In genomic region chr11:97802495-97802894, GRCm38 (mm10) we compare ENCODE assay signal across 9 mouse cellular contexts. TPM values are rescaled to one million over a fixed set of nuclear protein-coding genes. Genes with fewer than 3 reads are reported as not detected.
DNase-seq lines count a peak whose midpoint lies in the region; ATAC-seq and TF ChIP-seq lines count a peak whose summit lies in the region.
"Had no signal": no experiment of that assay in that cellular context is flagged by ENCODE, and none has a peak within 500 bp of the region (broad histone marks: within the 10 kb centered on the region; RNA-seq: fewer than 3 reads in every experiment).

No protein-coding gene starts in this region.

- no peak for ATAC-seq in forebrain, embryonic 13.5 days
- no peak for ATAC-seq in intestine, postnatal 0 days
- ATAC-seq in neural tube, embryonic 15.5 days (ENCODE audit: low FRiP score): no peak
- ATAC-seq in monocyte, adult 5-6 weeks (replicated peaks; ENCODE audit: insufficient number of reproducible peaks, low FRiP score, low TSS enrichment, poor library complexity, severe bottlenecking): no peak

- no peak for TF ChIP-seq POLR2A in cerebellum, adult 2 months (IDR thresholded peaks at IDR 0.05; ENCODE audit: borderline replicate concordance, insufficient read depth, low read length)

- no peaks in the 10 kb centered on the region for H3K9me3 ChIP-seq in forebrain, embryonic 13.5 days (replicated peaks)
- H3K9me3 ChIP-seq in intestine, postnatal 0 days (ENCODE audit: control insufficient read depth): no peaks in the 10 kb centered on the region
- H3K9me3 ChIP-seq in neural tube, embryonic 15.5 days (replicated peaks): no peaks in the 10 kb centered on the region

- H3K36me3 ChIP-seq in forebrain, embryonic 13.5 days (ENCODE audit: poor library complexity, severe bottlenecking): peaks cover 9% of the 10 kb centered on the region
- peaks cover 5% of the 10 kb centered on the region; the same call in 1 of the 2 replicates for H3K36me3 ChIP-seq in intestine, postnatal 0 days (ENCODE audit: control insufficient read depth, insufficient read depth)
- peaks cover 6% of the 10 kb centered on the region for H3K36me3 ChIP-seq in neural tube, embryonic 15.5 days

- H3K4me2 ChIP-seq in forebrain, embryonic 13.5 days: peak overlapping the region; percentile 66; the same call in 1 of the 2 replicates
- H3K4me2 ChIP-seq in intestine, postnatal 0 days (replicated peaks; ENCODE audit: low read depth): peak overlapping the region; percentile 74
- peak overlapping the region; percentile 63 for H3K4me2 ChIP-seq in neural tube, embryonic 15.5 days

- no peak overlapping the region; the same call in 1 of the 2 replicates for H3K4me3 ChIP-seq in layer of hippocampus, adult 2 months
- H3K4me3 ChIP-seq in forebrain, embryonic 13.5 days: no peak overlapping the region
- H3K4me3 ChIP-seq in intestine, postnatal 0 days (ENCODE audit: low read depth, low read length): no peak overlapping the region
- no peak overlapping the region for H3K4me3 ChIP-seq in neural tube, embryonic 15.5 days (replicated peaks)
- no peak overlapping the region for H3K4me3 ChIP-seq in cerebellum, adult 2 months (replicated peaks; ENCODE audit: insufficient read depth, low read depth, low read length)

- 28% methylated on average over 6 of the region's 6 CpGs for WGBS in forebrain, embryonic 13.5 days
- 29% methylated on average over 6 of the region's 6 CpGs for WGBS in intestine, postnatal 0 days
- 46% methylated on average over 6 of the region's 6 CpGs for WGBS in neural tube, embryonic 15.5 days
- 30% methylated on average over 6 of the region's 6 CpGs for WGBS in cerebellum, adult 2 months

- DNase-seq in layer of hippocampus, adult 2 months (ENCODE audit: low spot score in 2 of 2): no peak
- DNase-seq in layer of hippocampus, adult 9-11 months: no peak
- no peak for DNase-seq in cerebellum, adult 2 months
- DNase-seq: kidney, postnatal 4 days had no signal

- H3K4me1 ChIP-seq in forebrain, embryonic 13.5 days: peaks cover 63% of the 10 kb centered on the region
- H3K4me1 ChIP-seq in intestine, postnatal 0 days (replicated peaks; ENCODE audit: control insufficient read depth, insufficient read depth, low read length): peaks cover 26% of the 10 kb centered on the region
- H3K4me1 ChIP-seq in neural tube, embryonic 15.5 days: peaks cover 76% of the 10 kb centered on the region
- H3K4me1 ChIP-seq in cerebellum, adult 2 months (ENCODE audit: control insufficient read depth, insufficient read depth, low read length): peaks cover 37% of the 10 kb centered on the region

- no peak for TF ChIP-seq CTCF in layer of hippocampus, adult 2 months (conservative IDR thresholded peaks at IDR 0.05)
- TF ChIP-seq CTCF in intestine, postnatal 0 days (IDR thresholded peaks at IDR 0.05; ENCODE audit: low read depth): no peak
- no peak for TF ChIP-seq CTCF in cerebellum, adult 2 months (IDR thresholded peaks at IDR 0.05; ENCODE audit: borderline replicate concordance, insufficient read depth, low read depth, low read length)

- no peaks in the 10 kb centered on the region for H3K27me3 ChIP-seq in forebrain, embryonic 13.5 days
- H3K27me3 ChIP-seq in intestine, postnatal 0 days (replicated peaks; ENCODE audit: control insufficient read depth, insufficient read depth, low read length): no peaks in the 10 kb centered on the region
- H3K27me3 ChIP-seq in neural tube, embryonic 15.5 days (replicated peaks): no peaks in the 10 kb centered on the region
- no peaks in the 10 kb centered on the region for H3K27me3 ChIP-seq in cerebellum, adult 2 months (ENCODE audit: control insufficient read depth, insufficient read depth, low read length)

- H3K9ac ChIP-seq in forebrain, embryonic 13.5 days: no peak overlapping the region
- H3K9ac ChIP-seq in intestine, postnatal 0 days (ENCODE audit: low read depth, low read length): no peak overlapping the region
- H3K9ac ChIP-seq in neural tube, embryonic 15.5 days (replicated peaks): peak overlapping the region; percentile 96; the same call in 1 of the 2 replicates

- peak overlapping the region; percentile 99 for H3K27ac ChIP-seq in layer of hippocampus, adult 2 months
- no peak overlapping the region for H3K27ac ChIP-seq in forebrain, embryonic 13.5 days
- peak overlapping the region; percentile 72 for H3K27ac ChIP-seq in intestine, postnatal 0 days (ENCODE audit: low read depth, low read length)
- H3K27ac ChIP-seq in neural tube, embryonic 15.5 days (replicated peaks): 0 out of 2 replicates have a peak overlapping the region, but pooled peaks have one; percentile 2
- no peak overlapping the region for H3K27ac ChIP-seq in cerebellum, adult 2 months (ENCODE audit: insufficient read depth, low read length)

RNA-seq across cellular contexts. Expression of gene Lasp1, which starts 3.7 kb away (rescaled TPM):
- total RNA-seq in layer of hippocampus, adult 2 months (2021): 10 to 100 TPM; 88.1 to 91.4 TPM
- polyA plus RNA-seq in forebrain, embryonic 13.5 days (2015; fragmentation: Nextera tagmentation; extraction: Ambion mirVana): 95.3 and 109 TPM in 2 replicates
- 98.2 and 103 TPM in 2 replicates for polyA plus RNA-seq in intestine, postnatal 0 days (2015; fragmentation: Nextera tagmentation; extraction: Ambion mirVana)
- polyA plus RNA-seq in neural tube, embryonic 15.5 days (2015; fragmentation: Nextera tagmentation; extraction: Ambion mirVana): 136 and 143 TPM in 2 replicates
- total RNA-seq in monocyte, adult 5-6 weeks (2017): 199 to 392 TPM (median 246 TPM) in 3 replicates
- 74.9 and 78.5 TPM in 2 replicates for polyA plus RNA-seq in cerebellum, adult 2 months (2012; rRNA removed)

RNA-seq across cellular contexts. Expression of gene Rpl23, which starts 20.3 kb away (rescaled TPM):
- total RNA-seq in layer of hippocampus, adult 2 months (2021): 100 to 1,000 TPM; 361 to 374 TPM
- polyA plus RNA-seq in forebrain, embryonic 13.5 days (2015; fragmentation: Nextera tagmentation; extraction: Ambion mirVana): 386 and 461 TPM in 2 replicates
- polyA plus RNA-seq in intestine, postnatal 0 days (2015; fragmentation: Nextera tagmentation; extraction: Ambion mirVana): 538 and 555 TPM in 2 replicates
- 314 and 372 TPM in 2 replicates for polyA plus RNA-seq in neural tube, embryonic 15.5 days (2015; fragmentation: Nextera tagmentation; extraction: Ambion mirVana)
- 1,225 to 1,795 TPM (median 1,736 TPM) in 3 replicates for total RNA-seq in monocyte, adult 5-6 weeks (2017)
- polyA plus RNA-seq in cerebellum, adult 2 months (2012; rRNA removed): 234 and 281 TPM in 2 replicates

RNA-seq across cellular contexts. Expression of gene 1700001P01Rik, which starts 26.8 kb away (rescaled TPM):
- total RNA-seq in layer of hippocampus, adult 2 months (2021): 1 to 10 TPM; 1.3 to 2.4 TPM
- 0.62 and 0.76 TPM in 2 replicates for polyA plus RNA-seq in forebrain, embryonic 13.5 days (2015; fragmentation: Nextera tagmentation; extraction: Ambion mirVana)
- polyA plus RNA-seq in intestine, postnatal 0 days (2015; fragmentation: Nextera tagmentation; extraction: Ambion mirVana): not detected in 2 replicates
- 0.63 and 0.88 TPM in 2 replicates for polyA plus RNA-seq in neural tube, embryonic 15.5 days (2015; fragmentation: Nextera tagmentation; extraction: Ambion mirVana)
- total RNA-seq in monocyte, adult 5-6 weeks (2017): not detected in 3 replicates
- 0.80 and 0.81 TPM in 2 replicates for polyA plus RNA-seq in cerebellum, adult 2 months (2012; rRNA removed)
- total RNA-seq: common myeloid progenitor, adult 5-6 weeks had no signal

RNA-seq across cellular contexts. Expression of gene Cwc25, which starts 36.1 kb away (rescaled TPM):
- 10 to 100 TPM; 20.1 to 20.6 TPM for total RNA-seq in layer of hippocampus, adult 2 months (2021)
- polyA plus RNA-seq in forebrain, embryonic 13.5 days (2015; fragmentation: Nextera tagmentation; extraction: Ambion mirVana): 18.0 and 20.1 TPM in 2 replicates
- 8.5 and 9.8 TPM in 2 replicates for polyA plus RNA-seq in intestine, postnatal 0 days (2015; fragmentation: Nextera tagmentation; extraction: Ambion mirVana)
- polyA plus RNA-seq in neural tube, embryonic 15.5 days (2015; fragmentation: Nextera tagmentation; extraction: Ambion mirVana): 16.2 and 16.4 TPM in 2 replicates
- total RNA-seq in monocyte, adult 5-6 weeks (2017): 42.0 to 49.3 TPM (median 43.5 TPM) in 3 replicates
- polyA plus RNA-seq in cerebellum, adult 2 months (2012; rRNA removed): 17.2 and 17.7 TPM in 2 replicates

RNA-seq across cellular contexts. Expression of gene B230217C12Rik, which starts 38.1 kb away (rescaled TPM):
- 10 to 100 TPM; 67.8 to 72.6 TPM for total RNA-seq in layer of hippocampus, adult 2 months (2021)
- 17.4 and 18.7 TPM in 2 replicates for polyA plus RNA-seq in forebrain, embryonic 13.5 days (2015; fragmentation: Nextera tagmentation; extraction: Ambion mirVana)
- polyA plus RNA-seq in intestine, postnatal 0 days (2015; fragmentation: Nextera tagmentation; extraction: Ambion mirVana): 1.8 and 2.0 TPM in 2 replicates
- polyA plus RNA-seq in neural tube, embryonic 15.5 days (2015; fragmentation: Nextera tagmentation; extraction: Ambion mirVana): 41.8 and 47.2 TPM in 2 replicates
- total RNA-seq in monocyte, adult 5-6 weeks (2017): 0.96 to 3.0 TPM in 2 of 3 replicates, not detected in the other
- 117 TPM in 2 replicates for polyA plus RNA-seq in cerebellum, adult 2 months (2012; rRNA removed)

Comparison
In these comparisons a context has a peak if more than half of its experiments do, and no peak if none do; other contexts are left out.
1. H3K27ac ChIP-seq: peak in layer of hippocampus, adult 2 months (single experiment), intestine, postnatal 0 days (single experiment) and neural tube, embryonic 15.5 days (single experiment); none in forebrain, embryonic 13.5 days (single experiment) and cerebellum, adult 2 months (single experiment).
2. Peak in every context shown above with its lines, with median percentiles within 50 percentile points of each other: H3K4me2 ChIP-seq.